Mouse (Mus musculus): ENCODE results near the gene Dlx1.

- TF ChIP-seq POLR2A (IDR thresholded peaks at IDR 0.05; ENCODE audit: borderline replicate concordance, extremely low read depth, low read depth, low read length) (no peak), CTCF (IDR thresholded peaks at IDR 0.05; ENCODE audit: insufficient read depth, low read length) (no peak)
Observed at GRCm38 (mm10) chr2:71530391-71531123, 2.6 kb downstream of the Dlx1 start.

Data from lung, adult 2 months (tissue).